Mouse (Mus musculus) left cerebral cortex, adult 9 months (tissue): Measurements from ENCODE around the gene Slc29a4.

ENCODE experiments used
- DNase-seq, 2 experiments: peaks; one replicate each; pipeline ENCODE4 v3.0.0; 2022; ENCODE audit warnings: low spot score in 2 of 2

Gene Slc29a4

DNA sequence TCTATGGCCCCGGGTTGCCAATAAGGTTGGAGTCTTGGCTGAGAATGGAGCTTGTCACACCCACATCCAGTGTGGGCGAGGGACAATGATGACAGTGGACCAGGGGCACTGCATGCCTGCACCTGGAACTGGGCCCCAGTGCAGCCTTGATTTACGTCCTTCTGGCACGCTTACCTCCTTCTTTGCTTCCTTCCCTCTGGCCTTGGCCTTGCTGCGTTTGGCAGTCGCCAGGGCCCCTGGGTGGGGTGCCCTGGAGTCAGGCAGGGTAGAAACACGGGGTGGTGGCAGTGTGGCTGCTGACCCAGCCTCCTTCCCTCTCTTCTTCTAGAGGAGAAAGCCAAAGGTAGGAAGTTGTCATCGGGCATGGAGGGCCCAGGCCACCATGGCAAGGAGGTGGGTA is 47.6 kb downstream of the Slc29a4 start:
- no peak for DNase-seq

GRCm38 (mm10) chr5:142747026-142747629 is 54.8 kb downstream of the Slc29a4 start:
- no peak for DNase-seq

DNA sequence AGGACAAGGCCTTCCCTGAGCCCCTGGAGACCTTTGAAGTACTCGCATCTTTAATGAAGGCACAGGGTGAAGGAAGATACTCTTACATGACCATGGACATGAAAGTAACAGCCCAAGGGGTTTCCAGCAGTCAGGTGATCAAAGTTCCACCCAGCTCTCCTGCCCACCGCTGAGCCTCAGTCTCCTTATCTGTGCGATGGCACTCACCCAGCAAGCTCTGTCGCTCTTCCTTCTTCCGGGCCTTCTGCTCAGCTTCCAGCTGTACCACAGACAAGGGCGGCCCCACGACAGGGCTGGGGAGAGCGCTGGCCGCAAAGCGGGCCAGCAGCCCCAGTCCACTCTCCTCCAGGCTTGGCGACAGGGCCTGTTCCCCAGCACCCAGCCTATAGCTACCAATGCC is 57.9 kb downstream of the Slc29a4 start:
- no peak for DNase-seq

DNA sequence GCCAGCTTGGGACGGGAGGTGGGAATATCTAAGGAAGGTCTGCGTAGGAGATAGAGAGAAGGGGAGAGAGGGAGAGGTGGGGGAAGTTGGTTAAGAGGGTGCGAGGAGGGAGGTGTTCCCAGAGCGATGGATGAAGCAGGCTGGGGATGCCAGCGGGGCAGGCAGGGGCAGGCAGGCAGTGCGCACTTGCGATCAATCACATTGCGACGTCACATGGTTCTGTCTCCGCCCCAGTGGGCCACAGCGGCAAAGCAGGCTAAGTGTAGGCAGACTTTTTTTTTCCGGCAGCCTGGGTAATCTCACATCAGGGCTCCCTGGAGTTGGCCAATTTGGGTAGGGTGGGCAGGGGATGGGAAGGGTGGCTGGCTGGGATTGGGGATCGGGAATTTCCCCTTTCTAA is 59.9 kb downstream of the Slc29a4 start:
- no peak for DNase-seq

DNA sequence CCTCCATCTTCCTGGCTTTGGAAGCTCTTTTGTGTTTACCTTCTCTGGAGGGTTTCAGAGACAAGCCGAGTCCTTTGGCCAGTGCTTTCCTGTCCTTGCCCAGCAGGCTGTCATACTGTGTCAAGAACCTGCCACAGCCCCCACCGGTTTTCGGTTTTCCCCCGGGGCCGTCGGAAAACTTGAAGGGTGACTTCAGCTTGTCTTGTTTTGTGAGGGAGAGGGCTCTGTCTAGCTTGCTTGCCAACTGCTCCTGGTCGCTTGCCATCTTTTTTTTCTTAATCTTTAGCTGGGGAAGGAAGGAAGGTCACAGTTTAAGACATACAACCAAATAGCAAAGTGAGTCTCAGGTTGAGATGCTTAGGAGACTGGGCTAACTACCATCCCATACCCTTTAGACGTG is 67.5 kb downstream of the Slc29a4 start:
- DNase-seq = no peak

DNA sequence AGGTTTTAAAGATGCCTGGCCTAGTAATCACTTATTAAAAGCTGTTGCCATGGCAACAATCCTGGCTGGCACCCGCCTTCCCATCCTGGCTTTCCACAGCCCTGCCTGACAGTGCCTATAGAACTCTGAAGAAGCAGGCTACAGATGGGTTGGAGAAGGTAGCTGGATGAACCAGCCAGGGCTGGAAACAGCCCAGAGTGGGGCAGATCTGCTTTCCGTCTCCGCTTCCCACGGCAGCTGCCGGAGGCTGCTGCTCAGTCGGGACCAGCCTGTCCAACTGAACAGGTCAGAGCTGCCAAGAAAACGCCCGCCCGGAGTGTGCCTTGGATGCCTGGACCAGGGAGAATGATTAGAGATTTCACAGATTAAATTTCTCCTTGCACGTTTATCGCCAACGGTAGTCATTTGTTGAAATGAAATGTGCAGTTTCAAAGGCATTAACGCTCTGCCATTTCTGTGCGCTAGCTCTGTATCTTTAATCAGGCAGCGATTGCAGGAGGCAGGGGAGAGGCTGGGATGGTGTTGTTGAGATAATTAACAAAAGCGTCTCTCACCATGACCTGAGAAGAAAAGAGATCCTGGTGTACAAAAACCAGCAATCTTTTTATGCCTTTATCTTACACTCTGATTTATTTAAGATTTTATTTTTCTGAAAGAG is 69.1 kb downstream of the Slc29a4 start:
- peak; percentile 59 to 85 for DNase-seq

- no peak for DNase-seq
Measured at GRCm38 (mm10) chr5:142762082-142762807, 69.9 kb downstream of the Slc29a4 start.

GRCm38 (mm10) chr5:142764306-142764705 is 72.0 kb downstream of the Slc29a4 start:
- no peak for DNase-seq

DNA sequence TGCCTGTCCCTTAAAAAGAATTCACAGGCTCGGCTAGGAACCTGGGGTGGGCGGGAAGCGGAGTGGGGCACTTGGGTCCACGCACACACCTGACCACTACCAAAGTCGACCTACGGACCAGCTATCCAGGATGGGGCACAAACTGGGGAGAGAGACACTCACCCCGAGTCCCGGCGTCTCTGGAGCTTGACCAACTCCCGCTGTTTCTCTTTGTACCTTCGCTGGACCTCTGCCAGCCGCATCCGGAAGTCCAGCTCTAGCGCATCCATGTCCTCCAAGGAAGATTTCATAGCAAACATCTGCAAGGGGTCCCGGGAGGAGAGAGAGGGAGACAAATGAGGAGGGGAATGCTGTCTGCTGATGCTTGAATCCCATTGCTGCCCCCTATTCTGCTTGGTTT is 72.6 kb downstream of the Slc29a4 start:
- no peak for DNase-seq

DNA sequence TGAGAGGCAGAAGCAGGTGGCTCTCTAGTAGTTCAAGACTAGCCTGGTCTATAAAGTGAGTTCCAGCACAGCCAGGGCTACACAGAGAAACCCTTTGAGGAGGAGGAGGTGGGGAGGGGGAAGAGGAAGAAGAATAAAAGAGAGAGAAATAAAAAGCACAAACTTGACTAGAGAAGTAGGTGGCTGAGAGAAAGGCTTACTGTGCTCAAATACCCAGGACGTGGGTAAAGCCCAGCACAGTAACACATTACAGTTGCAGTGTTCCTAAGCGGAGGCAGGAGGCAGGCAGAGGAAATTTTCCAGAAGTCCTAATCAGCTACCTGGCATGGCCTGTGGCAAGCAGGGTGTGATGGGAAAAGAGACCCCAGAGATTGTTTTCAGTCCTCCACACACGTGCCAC is 74.4 kb downstream of the Slc29a4 start:
- no peak for DNase-seq

DNA sequence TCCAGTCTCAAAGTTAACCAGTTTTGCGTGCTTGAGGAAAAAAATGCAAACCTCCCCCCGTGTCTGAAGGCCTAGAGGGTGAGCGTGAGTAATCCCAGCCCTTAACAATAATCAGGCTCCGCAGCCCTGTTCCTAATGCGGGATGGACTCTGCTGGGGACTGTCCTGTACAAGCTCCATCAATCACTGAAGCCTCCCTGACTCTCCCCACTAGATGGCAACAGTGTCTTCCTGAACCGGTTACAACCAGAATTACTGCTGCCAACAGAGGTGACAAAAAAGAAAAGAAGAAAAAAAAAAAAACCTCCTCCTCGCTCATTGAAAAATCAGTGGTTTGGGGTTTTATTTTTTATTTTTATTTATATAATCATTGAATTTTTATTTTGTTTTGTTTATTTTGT is 75.6 kb downstream of the Slc29a4 start:
- peak in 1 of 2 experiments; percentile 89 for DNase-seq

GRCm38 (mm10) chr5:142768352-142769267 is 76.3 kb downstream of the Slc29a4 start:
- no peak for DNase-seq

DNA sequence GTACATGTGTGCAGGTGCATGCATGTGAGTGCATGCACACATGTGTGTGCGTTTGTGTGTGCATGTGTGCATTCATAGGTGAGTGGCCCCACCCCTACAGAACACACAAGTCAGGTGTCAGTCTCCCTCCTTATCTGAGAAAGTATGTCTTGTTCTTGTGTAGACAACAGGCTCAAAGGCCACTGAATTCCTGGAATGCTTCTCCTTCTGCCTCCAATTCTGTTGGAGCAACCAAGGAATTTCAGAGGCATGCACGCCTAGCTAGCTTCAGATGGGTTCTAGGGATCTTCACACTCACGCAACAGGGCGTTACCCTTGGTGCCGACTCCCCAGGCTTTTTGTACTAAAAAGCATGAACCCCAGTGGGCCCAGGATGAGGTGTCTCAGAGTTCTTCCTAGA is 77.3 kb downstream of the Slc29a4 start:
- DNase-seq = no peak

DNA sequence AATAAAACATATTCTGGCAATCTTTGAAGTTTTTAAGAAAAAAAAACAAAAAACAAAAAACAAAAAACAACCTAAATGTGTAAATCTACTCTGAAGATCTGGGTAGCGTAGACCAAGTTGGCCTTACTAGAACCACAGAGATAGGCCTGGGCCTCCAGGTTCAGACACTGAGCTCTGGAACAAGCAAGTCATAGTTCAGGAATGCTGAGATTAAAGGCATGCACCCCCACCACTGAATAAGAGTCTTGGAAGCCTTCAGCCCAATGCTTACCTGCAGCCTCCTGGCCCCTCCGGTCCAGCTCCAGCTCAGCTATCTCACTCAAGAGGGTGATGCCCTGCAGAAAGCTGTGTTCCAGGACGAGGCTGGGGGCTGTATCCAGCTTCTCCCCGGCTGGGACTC is 78.7 kb downstream of the Slc29a4 start:
- DNase-seq = no peak

- DNase-seq = no peak
Measured at GRCm38 (mm10) chr5:142771964-142772363, 79.7 kb downstream of the Slc29a4 start.
